Mouse (Mus musculus) CH12F3 (cell line): ENCODE data around the gene Inpp5e.

ENCODE experiments used
- in situ Hi-C: fragments of 300-500 bp; cut with MboI; formaldehyde crosslinking; loops from 2 replicates; pipeline ENCODE4 v1.14.3; 2020; ENCODE audit warnings: low sequenced_read_pairs

The Inpp5e gene

DNA sequence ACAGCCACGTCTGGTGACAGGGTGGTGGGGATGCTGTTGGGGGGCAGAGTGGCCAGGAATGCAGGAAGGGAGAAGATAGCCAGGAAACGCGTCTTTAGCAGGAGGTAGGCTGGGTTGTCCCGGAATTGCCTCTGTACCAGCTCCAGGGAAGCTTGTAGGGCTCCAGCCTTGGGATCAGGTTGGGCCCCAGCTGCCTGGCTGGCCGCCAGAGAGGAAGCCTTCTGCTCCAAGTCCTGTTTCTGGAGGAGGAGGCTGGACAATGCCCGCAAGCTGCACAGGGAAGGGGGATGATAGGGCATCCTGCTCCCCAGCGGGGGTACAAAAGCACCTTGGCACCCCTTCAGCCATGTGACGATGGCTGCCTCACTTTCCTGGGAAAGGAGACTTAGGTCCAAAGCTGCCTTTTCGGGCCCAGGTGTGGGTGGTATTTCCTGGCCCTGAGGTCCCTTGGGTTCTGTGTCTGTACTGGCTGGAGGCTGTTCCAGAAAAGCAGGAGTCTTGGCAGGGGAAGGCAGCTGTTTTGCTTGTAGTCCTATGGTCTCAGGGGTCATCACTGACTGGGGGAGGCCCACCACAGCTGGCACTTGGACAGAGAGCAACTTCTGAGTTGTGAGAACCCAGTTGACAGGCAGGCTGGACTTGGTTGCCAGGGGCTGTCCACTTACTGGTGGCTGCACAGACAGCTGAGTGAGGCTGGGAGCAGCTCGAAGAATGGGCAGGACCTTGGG is 44.1 kb downstream of the Inpp5e start:
- in situ Hi-C loops = no loop called here

- in situ Hi-C loops = no loop called here
Measured at GRCm38 (mm10) chr2:26363481-26363880, 45.5 kb downstream of the Inpp5e start.

GRCm38 (mm10) chr2:26362991-26363390 is 46.0 kb downstream of the Inpp5e start:
- in situ Hi-C loops = no loop called here

DNA sequence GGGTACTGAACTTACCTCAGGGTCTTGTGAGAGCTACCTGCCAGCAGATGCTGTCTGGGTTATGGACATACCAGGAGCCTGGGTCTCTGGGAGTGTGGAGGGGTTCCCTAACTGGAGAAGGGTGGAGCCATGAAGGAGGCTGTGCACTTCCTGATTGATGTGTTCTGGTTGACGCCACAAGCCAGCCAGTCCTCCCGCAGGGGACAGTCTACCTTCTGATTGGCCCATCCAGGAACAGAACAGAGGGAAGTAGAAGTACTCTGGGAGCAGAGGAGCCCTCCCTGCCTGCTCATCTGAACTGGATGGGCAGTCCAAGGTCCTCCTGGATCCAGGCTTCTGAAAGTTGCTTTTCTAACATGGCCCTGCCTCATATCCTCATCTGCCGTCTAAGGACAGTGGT is 48.2 kb downstream of the Inpp5e start, which contains the start of gene Card9:
Gene Card9, minus strand, starts transcription at position 147 of the 400 bp plus-strand sequence.
- in situ Hi-C loops = no loop called here

DNA sequence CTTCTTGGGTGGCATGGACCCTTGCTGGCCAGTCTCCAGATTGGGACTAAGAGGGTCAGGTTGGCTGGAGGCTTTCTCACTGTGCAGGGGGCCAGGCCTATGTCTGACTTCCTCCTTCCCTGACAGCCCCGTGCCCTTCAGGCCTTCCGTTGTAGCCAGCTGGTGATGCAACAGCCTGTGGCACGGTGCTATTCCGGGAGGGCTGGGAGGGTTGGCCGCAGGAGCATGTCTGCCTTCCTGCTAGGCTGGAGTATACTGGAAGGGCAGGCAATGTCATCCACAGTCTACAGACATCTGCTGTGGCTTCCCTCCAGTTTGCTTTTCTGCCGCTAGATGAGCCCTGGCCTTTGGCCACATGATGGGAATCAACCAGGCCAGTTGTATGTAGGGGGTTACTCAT is 49.0 kb downstream of the Inpp5e start:
- in situ Hi-C loops = no loop called here

DNA sequence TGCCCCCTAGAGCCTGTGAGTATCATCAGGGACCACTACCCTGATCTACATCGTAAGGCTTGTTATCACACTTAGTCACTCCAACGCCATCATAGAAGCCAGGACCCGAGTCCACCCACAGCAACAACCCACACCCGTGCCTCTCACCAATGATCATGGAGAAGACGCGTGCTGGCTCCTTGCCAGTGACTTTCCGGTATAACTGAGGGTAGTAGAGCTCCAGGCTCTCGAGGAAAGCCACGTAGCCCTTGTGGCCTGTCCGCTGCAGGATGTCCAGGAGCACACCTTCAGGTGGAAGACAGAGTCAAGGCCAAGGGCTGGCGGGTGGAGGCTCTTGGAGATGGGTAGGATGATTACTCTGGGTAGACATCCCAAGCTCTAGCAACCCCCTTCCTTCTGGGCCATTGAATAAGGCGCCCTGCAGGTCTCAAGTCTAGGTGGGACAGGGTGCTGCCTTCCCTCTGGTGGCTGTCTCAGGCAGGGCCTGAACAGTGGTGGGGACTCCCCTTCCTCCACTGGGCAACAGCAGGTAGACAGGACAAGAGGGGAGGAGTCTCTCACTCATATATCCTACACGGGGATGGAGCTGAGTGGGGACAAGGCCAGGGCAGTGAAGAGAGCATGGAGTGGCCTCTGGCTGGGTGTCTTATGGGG is 50.2 kb downstream of the Inpp5e start:
- in situ Hi-C loops = no loop called here

- in situ Hi-C loops = no loop called here
Measured at GRCm38 (mm10) chr2:26357484-26357883, 51.5 kb downstream of the Inpp5e start.

DNA sequence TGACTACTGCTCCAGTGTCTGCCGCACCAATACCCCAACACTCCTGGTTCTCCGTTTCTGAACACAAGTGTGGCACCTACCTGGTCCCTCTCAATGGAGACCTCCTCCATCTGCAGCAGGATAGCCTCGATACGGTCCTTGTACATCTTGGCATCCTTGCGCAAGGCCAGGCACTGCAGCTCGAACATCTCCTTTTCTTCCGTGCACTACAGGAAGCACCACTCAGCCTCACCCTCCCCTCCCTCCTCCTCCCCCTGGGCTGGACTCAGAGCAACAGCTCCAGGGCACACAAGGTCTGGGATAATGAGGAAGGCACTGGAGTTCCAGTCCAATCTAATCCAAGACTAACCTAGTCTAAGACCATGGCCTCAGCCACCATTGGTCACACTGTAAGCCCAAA is 52.3 kb downstream of the Inpp5e start:
- in situ Hi-C loops = no loop called here

DNA sequence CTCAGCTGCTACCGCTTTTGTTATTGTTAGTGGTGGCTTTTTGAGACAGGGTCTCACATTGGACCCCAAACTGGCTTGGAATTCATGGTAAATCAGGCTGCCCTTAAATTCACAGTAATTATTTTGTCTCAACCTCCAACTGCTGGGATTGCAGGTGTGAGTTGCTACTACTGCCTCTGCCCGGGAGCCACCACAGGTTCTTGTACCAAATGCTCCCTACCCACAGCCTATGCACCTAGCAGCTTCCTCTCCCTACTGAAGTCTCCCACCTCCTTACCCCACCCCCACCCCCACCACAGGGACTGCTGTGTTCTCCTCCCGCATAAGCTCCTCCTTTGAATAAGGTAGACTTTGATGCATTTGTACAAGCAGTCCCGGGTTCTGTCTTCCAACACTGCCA is 52.8 kb downstream of the Inpp5e start:
- in situ Hi-C loops = no loop called here

GRCm38 (mm10) chr2:26354401-26354800 is 54.6 kb downstream of the Inpp5e start:
- in situ Hi-C loops = no loop called here

DNA sequence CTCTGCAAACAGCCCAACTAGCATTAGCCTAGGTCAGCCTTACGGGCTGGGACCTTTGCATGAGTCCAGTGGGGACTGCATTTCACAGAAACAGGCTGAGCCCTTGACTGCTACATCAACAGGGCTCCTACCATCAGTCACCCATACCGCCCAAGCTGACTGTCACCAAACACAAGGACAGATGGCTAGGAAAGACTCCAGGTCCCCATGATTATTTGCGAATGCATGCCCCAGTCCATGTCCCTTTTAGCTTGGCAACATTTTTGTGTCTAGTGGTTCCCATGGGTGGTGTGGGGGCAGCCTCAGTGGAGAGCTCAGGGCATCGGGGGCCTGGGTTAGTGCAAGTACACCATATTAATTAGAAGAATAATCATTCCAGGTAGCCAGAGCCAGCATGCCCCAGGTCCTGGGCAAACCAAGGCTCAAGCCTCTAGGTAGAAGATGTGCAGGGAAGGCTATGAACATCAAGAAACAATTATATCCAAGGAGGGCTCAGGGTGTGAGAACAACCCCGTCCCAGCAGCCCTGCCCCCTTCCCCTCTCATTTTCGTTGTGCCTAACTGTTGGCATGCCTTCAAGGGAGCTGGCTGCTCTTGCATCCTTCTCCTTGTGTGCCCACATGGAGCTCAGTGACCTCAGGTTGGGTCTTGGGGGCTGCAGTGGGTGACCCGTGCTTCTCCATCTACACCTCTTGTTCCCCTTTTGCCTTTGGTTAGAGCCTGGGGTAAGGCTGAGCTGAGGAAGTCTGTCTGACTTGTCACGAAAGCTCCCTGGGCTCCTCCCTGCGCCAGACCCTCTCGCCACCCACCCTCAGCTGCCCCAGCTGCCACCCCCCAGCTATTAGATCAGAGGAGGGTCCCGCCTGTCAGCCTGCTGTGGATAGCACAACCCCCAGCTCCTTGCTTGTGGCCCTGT is 55.7 kb downstream of the Inpp5e start:
- in situ Hi-C loops = no loop called here

GRCm38 (mm10) chr2:26352291-26352910 is 56.6 kb downstream of the Inpp5e start:
- in situ Hi-C loops = no loop called here

- in situ Hi-C loops = no loop called here
Measured at GRCm38 (mm10) chr2:26351358-26352290, 57.4 kb downstream of the Inpp5e start, which contains the start of gene Dnlz. Gene Dnlz, minus strand, starts transcription at chr2:26352110.

DNA sequence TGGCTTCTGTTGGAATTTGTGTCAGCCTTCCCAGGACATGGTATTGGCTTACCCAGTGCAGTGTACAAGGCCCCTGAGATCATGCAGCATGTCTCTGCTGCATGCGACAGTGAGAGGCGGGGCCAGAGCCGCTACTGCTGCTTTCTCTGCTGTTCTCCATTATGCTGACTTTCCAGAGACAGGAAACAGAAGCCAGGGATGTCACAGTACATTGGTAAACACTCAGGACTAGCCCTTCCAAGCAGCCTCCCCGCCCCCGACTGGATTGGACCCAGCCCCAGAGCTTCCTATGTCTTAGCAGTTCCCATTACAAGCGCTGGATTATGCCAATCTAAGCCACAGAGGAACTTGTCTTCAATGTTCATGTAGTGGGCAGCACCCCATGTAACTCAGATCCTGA is 60.8 kb downstream of the Inpp5e start:
- in situ Hi-C loops = no loop called here
